Mouse (Mus musculus) lung, postnatal 25 days (tissue): ENCODE data around the gene Pde4d.
"Not testable (repeated sequence)": the region's sequence is repeated elsewhere in the genome, so short reads cannot be mapped to it uniquely, and the experiment has no call there.

Source experiments
- DNase-seq: peaks from one replicate; pipeline ENCODE4 v3.0.0; 2022; ENCODE audit warnings: low spot score

Gene Pde4d

DNA sequence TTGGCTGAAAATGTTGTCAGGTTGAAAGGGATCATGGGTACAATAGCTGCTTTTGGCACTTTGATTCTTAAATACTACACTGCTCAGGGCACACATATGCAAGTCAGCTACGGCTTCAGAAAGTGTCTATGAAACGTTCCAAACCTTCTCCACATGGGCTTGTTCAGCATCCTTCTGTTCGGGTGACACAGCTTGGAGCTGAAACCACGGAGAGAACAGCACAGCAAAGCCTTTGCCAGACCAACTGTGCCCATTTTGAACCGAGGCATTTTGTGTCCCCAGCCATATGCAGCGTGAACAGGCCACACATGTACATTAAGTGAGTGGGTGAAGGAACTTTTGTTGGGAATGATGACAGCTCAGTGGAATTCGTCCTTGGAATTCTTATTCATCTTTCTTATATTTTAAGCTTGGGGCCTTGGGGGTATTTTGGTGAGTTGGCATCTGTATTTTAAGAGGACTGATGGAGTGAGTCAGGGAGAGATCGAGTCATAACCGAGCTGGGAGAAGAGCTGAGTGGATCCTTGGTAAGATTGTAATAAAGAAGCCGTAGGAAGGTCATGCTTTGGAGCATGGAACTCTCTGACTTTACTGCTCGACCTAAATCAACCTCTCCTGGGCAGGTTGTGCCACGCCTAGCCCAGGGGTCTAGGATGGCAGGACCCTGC is 243.3 kb downstream of the Pde4d start:
- DNase-seq = no peak

GRCm38 (mm10) chr13:108705441-108705840 is 255.7 kb downstream of the Pde4d start:
- DNase-seq = no peak

DNA sequence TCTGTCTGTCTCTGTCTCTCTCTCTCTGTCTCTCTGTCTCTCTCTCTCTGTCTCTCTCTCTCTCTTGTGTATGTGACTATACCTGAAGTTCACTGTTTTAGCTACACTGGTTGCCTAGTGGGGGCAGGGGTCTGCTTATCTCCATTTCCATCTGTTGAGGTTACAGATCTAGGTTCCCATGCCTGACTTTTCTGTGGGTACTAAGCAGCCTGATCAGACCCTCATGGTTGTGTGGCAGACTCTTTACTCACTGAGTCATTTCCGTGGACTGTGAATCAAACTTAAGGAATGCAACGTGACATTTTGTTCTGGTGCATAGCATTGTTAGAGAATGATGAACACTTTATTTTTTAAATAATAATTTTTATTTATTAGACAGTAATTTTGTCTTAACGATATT is 264.3 kb downstream of the Pde4d start:
- no peak for DNase-seq

DNA sequence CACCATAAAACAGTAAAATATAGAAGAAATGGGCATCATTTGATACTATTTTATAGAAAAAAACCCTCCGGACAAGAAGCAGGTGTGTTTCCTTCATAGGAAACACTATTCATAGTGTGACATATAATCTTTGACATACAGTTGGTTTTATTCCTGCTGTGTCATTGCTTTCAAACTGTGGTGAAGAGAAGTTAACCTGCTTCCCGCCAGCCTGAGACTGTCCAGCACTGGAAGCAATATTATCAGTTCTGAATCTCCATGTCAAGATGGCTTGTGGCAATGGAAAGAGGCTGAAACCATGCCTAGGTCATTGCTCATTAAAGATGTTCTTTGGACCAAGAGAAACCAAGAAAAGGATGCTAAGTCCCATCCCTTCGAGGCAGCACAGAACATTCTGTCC is 265.3 kb downstream of the Pde4d start:
- no peak for DNase-seq

DNA sequence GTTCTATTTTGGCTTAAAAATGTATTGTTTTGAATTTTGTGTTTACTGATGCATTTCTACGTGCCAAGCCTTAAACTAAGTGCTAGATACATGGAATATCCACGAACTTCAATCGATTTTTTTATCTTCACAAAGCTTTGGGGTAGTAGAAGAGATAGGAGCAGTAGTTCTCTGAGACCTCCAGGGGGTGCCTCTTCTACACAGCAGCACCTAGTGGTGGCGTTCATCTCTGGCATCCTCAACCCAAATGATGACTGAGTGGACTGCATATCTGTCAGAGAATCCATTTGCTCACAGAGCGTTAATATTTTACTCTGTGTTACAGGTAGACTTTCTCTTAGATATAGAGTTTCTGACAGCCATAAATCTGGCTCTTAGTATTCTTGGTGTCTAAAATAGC is 272.5 kb downstream of the Pde4d start:
- peak; percentile 9 for DNase-seq

DNA sequence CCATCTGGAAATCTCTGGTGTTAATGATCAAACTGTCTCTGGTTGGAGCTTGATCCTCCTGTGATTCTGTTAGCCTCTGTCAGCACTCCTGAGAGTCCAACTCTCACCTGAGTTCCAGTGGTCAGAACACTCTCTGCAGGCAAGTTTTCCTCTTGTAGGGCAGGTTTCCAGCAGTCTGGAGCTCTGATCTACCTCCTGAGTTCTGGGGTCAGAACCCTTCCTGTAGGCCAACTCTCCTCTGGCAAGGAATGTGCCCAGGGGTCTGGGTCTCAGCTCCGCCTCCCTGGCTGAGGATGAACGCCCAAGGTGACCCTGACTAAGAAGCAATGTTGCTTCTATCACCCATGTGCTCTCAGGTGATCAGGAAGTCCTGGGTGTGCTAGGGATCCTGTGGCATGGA is 284.6 kb downstream of the Pde4d start:
- DNase-seq = not testable (repeated sequence)

DNA sequence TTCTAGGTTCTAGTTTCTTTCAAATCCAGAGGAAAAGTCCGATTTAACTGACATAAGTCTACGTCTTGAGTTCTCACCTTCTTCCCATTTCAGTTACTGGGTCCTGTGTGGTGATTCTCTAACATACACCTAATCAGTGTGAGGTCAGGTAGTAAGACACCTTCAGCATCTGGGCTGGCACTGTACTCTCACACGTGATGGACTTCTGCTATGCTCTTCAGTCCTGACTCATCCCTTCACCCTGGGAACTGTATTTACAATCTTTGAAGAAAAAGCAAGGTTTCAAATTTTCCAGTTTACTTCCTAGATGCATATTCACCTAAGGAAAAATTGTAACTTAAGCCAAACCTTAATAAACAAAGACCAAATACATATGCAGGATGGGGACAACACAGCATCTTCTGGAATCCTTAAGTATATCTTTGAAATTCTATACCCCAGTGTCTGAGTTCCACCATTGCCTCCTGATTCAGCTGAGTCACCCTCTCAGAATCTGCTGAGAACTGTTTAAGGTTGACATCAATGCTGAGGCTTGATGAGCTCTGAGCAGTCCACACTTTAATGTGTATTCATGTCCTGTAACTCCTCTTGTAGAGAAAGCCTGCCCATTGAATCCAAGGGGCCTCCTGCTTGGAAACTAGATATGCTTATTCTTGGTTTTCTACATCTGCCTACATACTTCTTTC is 301.6 kb downstream of the Pde4d start:
- no peak for DNase-seq

- no peak for DNase-seq
Measured at GRCm38 (mm10) chr13:108757477-108757876, 307.7 kb downstream of the Pde4d start.

DNA sequence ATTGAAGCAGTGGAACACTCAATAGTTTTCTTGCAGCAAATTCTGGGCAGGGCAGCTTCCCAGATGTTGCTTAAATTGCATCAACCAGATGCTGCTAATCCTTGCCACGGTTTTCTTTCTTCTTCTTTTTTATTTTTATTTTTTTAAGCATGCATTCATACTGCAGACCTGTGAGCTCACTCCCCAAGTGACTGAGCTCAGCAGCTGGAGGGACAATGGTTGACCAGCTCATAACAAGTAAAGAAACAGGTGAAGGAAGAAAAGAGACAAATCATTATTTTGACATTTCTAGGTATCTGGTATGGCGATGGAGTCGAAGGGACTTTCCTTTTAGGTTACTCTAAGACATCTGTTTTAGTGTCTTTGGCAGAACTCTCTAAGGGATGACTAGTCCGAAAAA is 308.6 kb downstream of the Pde4d start:
- no peak for DNase-seq

DNA sequence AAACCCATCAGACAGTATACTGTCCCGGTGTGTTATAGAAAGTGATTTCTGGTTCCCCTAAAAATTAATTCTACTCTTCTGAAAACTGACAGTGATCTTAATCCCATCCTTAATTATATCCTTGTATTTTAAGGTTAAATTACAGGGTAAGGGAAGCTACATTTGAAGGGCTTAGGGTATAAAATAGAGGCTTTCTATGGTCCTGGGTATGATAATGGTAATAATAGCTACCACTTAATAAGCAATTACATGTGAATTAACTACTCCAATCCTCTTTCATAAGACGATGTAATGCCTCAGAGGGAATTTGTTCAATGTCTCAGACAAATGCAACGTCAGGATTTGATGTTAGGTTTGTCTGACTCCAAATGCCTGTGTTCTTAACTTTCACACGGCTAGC is 309.4 kb downstream of the Pde4d start:
- DNase-seq = no peak

GRCm38 (mm10) chr13:108763295-108763694 is 313.5 kb downstream of the Pde4d start:
- no peak for DNase-seq

GRCm38 (mm10) chr13:108766020-108766727 is 316.4 kb downstream of the Pde4d start:
- DNase-seq = peak; percentile 10

- DNase-seq = no peak
Measured at GRCm38 (mm10) chr13:108769465-108770056, 319.8 kb downstream of the Pde4d start.

GRCm38 (mm10) chr13:108772386-108772785 is 322.6 kb downstream of the Pde4d start:
- no peak for DNase-seq

- peak; percentile 13 for DNase-seq
Measured at GRCm38 (mm10) chr13:108774981-108775380, 325.2 kb downstream of the Pde4d start.

- no peak for DNase-seq
Measured at GRCm38 (mm10) chr13:108775882-108776281, 326.1 kb downstream of the Pde4d start.

GRCm38 (mm10) chr13:108797620-108798019 is 347.9 kb downstream of the Pde4d start:
- DNase-seq = not testable (repeated sequence)

- DNase-seq = no peak
Measured at GRCm38 (mm10) chr13:108809191-108809590, 359.4 kb downstream of the Pde4d start.

DNA sequence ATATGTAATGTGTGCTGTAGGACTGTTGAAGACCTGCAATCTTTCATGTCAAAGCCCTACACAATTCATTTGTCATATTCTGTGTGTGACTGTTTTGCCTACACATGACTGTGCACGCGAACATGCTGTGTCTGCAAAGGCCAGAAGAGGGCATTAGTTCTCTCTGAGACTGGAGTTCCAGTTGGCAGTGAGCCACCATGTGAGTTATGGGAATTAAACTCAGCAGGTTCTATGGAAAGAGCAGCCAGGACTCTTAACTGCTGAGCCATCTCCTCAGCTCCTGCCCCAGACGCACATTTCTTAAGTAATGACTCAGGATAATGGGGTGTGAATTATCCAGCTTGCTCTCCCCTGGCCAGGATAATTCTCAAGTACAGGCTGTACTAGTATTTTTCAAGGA is 363.2 kb downstream of the Pde4d start:
- DNase-seq = peak; percentile 6

- no peak for DNase-seq
Measured at GRCm38 (mm10) chr13:108819846-108820408, 370.2 kb downstream of the Pde4d start.

DNA sequence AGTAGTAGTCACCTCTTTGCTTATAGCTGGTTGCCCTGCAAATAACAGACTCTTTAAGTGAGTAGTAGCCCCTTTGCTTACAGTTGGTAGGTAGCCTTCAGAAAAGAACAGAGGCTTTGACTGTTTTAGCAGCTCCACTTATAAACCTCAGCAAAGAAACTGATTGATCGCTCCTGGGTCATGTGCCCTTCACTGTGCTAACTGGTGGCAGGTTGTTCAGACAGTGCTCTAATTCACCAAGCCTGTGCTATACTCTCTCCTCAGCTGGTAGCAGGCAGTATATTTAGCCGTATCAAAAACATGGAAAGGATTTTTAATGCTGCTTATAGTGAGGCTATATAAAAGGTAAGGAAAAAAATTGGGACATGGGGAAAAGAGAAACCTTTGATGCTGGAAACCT is 370.7 kb downstream of the Pde4d start:
- DNase-seq = no peak

DNA sequence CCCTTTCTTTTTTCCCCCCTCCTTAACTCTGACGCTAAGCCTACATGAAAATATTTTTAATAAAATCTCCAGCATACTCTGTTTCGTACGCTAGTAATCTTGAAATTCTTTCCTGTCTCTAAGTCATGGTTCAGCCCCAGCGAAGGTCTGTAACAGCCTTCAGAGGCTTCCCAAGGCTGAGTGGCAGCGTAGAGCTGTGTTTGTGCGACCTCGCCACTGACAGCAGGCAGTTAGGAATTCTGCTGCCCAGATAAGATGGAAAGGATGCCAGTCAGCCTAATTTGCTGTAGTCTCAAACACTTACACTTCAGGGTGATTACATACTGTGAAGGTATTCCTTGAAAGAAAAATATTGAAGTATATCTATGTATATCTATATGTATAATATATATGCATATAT is 371.5 kb downstream of the Pde4d start:
- DNase-seq = no peak
